Mouse (Mus musculus) erythroblast, embryonic 14.5 days (primary cell): ENCODE data around the gene Pik3r5. TPM values are rescaled to one million over a fixed set of nuclear protein-coding genes. Genes with fewer than 3 reads are reported as not detected.

ENCODE experiments used
- H3K27me3 ChIP-seq: 2 replicates; pipeline ENCODE4 v1.6.1; 2012; ENCODE audit warnings: inconsistent platforms; ENCODE audit not compliant: control insufficient read depth
- H3K36me3 ChIP-seq: 2 replicates; pipeline ENCODE4 v1.6.1; 2012; ENCODE audit warnings: mild to moderate bottlenecking, inconsistent platforms; ENCODE audit not compliant: control insufficient read depth
- H3K4me1 ChIP-seq: 2 replicates; pipeline ENCODE4 v1.6.1; 2012; ENCODE audit warnings: inconsistent platforms; ENCODE audit not compliant: control insufficient read depth
- H3K4me3 ChIP-seq: replicated peaks from 2 replicates; pipeline ENCODE3; 2012; ENCODE audit warnings: moderate library complexity, mild to moderate bottlenecking, inconsistent platforms
- H3K9me3 ChIP-seq: 2 replicates; pipeline ENCODE4 v1.6.1; 2012; ENCODE audit warnings: low read length, inconsistent platforms, mixed read lengths; ENCODE audit not compliant: control insufficient read depth
- GATA1 ChIP-seq: IDR thresholded peaks from 2 replicates; pipeline ENCODE4 v1.6.1; 2012; ENCODE audit warnings: low read length, inconsistent platforms, mixed read lengths
- TAL1 ChIP-seq: IDR thresholded peaks from 3 replicates; pipeline ENCODE4 v1.6.1; 2012; ENCODE audit warnings: low read length, inconsistent platforms, mixed read lengths
- polyA plus RNA-seq: library from polyadenylated mRNA; stranded (reverse); fragments of >175 nt; gene quantifications from 2 replicates; pipeline ENCODE4 v1.2.3, GENCODE M21; 2012

Gene Pik3r5
- polyA plus RNA-seq, 1 experiment = 0.04 TPM

DNA sequence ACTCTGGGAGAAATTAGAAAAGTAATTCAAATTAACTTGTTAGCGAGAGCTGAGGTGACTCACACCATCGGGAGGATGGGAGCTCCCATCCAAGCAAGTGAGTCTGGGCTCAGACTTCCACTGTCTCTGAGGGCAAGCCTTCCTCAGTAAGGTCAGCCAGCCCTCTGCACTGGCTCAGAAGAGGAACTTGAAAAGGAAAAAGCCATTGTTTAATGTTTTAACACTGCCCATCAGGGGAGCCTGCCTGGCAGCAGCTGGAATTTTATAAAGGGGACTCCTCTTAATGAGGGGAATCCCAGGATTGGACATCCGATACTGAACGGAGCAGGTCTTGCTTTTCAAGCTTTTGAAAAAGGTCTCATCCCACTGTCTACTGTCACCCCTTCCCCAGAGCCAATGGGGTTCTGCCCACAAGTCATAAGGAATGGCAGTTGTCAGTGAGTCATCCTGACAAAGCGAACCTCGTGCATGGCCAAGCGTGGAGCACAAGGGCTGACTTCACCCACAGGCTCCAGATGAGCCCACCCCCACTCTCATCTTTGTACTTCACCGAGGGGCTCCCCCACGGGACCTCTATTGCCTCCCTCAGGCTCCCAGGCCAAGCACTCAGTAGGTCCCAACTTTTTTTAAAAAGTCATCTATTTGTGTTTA lies 36.2 kb downstream of the Pik3r5 start:
- Histone ChIP-seq H3K36me3 (no peaks in the 10 kb centered on the region), H3K4me1 (peaks cover 6% of the 10 kb centered on the region), H3K4me3 (no peak overlapping the region), H3K9me3 (no peaks in the 10 kb centered on the region), H3K27me3 (no peaks in the 10 kb centered on the region)
- TF ChIP-seq GATA1 (no peak), TAL1 (no peak)

DNA sequence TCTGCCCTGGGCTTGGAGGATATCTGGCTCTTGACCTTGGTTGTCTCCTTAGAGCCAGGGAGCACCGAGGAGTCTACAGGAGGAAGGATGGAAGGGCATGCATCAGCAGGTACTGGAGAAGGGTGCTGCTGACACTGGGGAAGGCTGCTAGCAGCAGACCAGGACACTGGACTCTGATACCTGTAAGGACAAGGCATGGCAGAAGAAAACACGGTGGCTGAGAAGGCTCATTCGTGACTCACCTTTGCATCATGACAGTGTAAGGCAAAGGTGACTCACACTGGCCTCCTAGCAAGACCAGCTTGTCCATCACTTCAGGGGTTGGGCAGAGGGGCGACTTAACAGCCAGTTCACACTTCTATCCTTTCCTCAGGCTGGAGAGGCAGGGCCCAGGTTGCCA lies 37.0 kb downstream of the Pik3r5 start:
- no peak overlapping the region for H3K4me3 ChIP-seq
- TF ChIP-seq GATA1 = no peak
- no peak for TF ChIP-seq TAL1
- H3K27me3 ChIP-seq = no peaks in the 10 kb centered on the region
- H3K36me3 ChIP-seq = no peaks in the 10 kb centered on the region
- no peaks in the 10 kb centered on the region for H3K9me3 ChIP-seq
- H3K4me1 ChIP-seq = peaks cover 6% of the 10 kb centered on the region

DNA sequence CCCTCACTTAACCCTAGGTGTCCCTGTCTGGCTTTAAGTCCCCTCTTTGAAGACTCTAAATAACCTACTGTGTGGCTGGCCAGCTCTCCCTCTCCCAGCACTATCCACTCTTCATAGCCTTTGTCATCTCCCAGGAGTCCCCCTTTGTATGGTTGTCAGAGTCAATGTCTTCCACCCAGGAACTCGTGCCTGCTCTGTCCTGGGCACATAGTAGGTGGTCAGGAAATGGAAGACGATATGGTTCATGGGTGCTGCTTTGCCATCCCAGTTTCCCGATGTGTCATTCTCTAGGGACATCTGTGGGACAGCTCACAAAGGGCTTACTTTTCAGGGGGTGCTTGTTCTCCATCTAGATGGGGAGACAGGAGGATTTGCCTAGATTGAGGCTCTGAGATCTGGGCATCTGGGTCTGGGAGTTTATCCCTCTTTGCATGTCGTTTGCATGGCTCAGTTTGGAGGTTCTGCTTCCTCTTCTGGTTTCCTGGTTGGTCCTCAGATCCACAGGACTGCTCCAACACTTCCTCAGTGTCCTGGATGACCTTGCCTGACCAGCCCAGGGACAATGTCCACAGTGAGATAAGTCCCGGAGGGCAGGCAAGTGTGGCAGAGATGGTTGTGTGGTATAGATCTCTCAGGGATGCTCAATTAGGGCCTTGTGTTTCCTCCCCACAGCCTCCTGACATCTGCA lies 40.4 kb downstream of the Pik3r5 start:
- H3K36me3 ChIP-seq = no peaks in the 10 kb centered on the region
- H3K4me1 ChIP-seq = peaks cover 6% of the 10 kb centered on the region
- no peaks in the 10 kb centered on the region for H3K27me3 ChIP-seq
- no peak overlapping the region for H3K4me3 ChIP-seq
- no peaks in the 10 kb centered on the region for H3K9me3 ChIP-seq
- TF ChIP-seq GATA1 = no peak
- no peak for TF ChIP-seq TAL1

DNA sequence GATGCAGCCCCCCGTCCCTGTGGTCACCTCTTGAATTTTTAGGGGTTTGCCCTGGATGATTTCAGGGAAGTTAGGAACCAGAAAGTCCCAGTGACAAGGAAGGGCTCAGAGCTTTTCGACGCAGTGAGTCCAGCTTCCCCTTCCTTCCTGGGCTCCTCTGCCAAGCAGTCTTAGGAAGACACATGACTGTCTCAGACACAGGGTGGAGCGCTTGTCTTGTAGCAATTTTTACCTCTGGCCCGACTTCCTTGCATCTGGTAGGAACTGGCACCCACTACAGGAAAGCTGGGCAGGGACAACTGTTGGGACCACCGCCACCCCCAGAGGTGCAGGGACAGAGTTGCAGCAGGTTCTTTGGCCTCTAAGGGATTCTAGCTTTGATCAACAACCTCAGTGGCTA lies 42.7 kb downstream of the Pik3r5 start:
- no peak for TF ChIP-seq GATA1
- no peak for TF ChIP-seq TAL1
- Histone ChIP-seq H3K36me3 (no peaks in the 10 kb centered on the region), H3K9me3 (no peaks in the 10 kb centered on the region), H3K4me1 (peaks cover 2% of the 10 kb centered on the region), H3K4me3 (no peak overlapping the region), H3K27me3 (no peaks in the 10 kb centered on the region)

DNA sequence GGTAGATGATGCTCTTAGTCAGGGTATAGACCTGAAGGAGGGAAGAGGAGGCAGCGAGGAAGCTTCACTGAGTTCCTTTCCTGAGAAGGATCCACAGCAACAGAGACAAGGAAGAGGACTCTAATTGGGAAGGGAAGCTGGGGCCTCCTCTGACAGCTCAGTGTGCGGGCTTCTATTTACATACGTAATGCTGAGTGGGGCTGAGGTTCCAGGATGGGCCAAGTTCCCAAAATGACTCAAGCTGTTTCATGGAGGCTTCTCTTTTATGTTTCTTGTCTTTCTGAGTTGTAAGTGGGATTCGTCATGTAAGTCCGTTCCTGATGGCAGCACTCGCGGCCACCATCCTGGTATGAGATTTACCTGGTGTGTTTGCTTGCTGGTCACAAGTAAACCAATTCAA lies 43.8 kb downstream of the Pik3r5 start:
- Histone ChIP-seq H3K9me3 (no peaks in the 10 kb centered on the region), H3K27me3 (no peaks in the 10 kb centered on the region), H3K4me3 (no peak overlapping the region), H3K4me1 (no peaks in the 10 kb centered on the region), H3K36me3 (no peaks in the 10 kb centered on the region)
- TF ChIP-seq GATA1 = no peak
- TF ChIP-seq TAL1 = no peak

DNA sequence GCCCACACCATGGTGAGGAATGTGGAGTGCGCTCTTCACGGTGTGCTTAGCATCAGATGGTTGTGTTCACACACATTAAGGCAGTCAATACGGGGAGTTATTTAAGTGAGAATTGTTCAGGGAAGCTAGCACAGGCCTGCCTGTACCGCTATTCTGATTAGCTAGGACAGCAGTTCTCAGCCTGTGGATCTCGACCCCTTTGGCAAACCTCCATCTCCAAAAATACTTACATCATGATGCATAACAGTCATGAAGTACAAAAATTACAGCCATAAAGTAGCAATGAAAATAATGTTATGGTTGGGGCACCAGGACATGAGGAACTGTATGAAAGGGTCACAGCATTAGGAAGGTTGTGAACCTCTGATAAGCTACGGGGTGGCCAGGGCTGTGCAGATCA lies 45.7 kb downstream of the Pik3r5 start:
- no peak overlapping the region for H3K4me3 ChIP-seq
- TF ChIP-seq TAL1 = no peak
- no peaks in the 10 kb centered on the region for H3K36me3 ChIP-seq
- no peaks in the 10 kb centered on the region for H3K4me1 ChIP-seq
- H3K27me3 ChIP-seq = no peaks in the 10 kb centered on the region
- no peaks in the 10 kb centered on the region for H3K9me3 ChIP-seq

DNA sequence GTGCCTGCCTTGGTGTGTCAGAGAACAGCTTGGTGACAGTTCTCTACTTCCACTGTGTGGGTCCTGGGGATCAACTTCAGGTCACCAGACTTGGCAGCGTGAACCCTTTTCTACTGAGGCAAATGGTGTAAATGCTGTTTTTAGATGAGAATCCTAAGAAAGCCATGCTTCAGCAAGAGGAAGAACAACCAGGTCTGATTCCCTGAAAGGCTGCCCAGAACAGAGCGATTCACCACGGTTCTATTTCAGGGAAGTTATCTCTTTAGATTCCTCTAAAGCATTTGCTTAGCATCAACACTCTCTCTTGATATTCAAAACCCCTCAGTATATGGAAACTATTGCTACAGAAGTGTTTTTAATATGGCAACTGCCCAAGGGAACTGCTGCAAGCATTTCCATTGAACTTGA lies 46.7 kb downstream of the Pik3r5 start:
- H3K27me3 ChIP-seq = no peaks in the 10 kb centered on the region
- no peak overlapping the region for H3K4me3 ChIP-seq
- H3K36me3 ChIP-seq = no peaks in the 10 kb centered on the region
- TF ChIP-seq TAL1 (no peak), GATA1 (no peak)
- H3K9me3 ChIP-seq = no peaks in the 10 kb centered on the region
- H3K4me1 ChIP-seq = no peaks in the 10 kb centered on the region

DNA sequence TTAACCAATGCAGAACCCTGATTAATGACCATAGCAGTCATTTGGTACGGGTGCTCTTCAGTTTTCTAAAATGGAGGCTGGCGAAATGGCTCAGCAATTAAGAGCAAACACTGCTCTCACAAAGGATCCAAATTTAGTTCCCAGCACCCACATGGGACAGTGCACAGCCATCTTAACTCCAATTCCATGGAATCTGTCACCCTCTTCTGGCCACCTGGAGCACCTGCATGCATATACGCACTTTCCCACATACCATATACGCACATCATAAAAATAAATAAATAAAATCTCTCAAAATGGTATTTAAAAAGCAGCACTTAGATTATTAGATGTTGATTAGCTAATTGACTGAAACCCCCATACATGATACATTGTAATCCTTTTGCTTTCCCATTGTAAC lies 48.7 kb downstream of the Pik3r5 start:
- Histone ChIP-seq H3K9me3 (no peaks in the 10 kb centered on the region), H3K4me1 (peaks cover 3% of the 10 kb centered on the region; the same call in 1 of the 2 replicates), H3K4me3 (no peak overlapping the region), H3K36me3 (no peaks in the 10 kb centered on the region), H3K27me3 (no peaks in the 10 kb centered on the region)
- no peak for TF ChIP-seq TAL1
- no peak for TF ChIP-seq GATA1

DNA sequence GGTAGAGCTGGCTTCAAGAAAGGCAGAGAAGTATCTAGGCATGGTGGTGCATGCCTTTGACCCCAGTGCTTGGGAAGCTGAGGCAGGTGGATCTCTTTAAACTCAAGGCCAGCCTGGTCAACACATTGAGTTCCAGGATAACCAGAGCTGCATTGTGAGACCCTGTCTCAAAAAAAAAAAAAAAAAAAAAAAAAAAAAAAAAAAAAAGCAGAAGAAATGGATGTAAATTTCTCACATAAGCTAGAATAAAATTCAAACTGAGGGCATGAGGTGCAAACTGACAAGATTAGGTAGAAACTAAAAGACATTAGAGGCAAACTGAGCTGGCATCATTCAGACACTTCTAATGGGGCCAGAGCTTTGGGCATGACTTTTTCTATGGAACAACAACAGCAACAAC lies 50.1 kb downstream of the Pik3r5 start:
- Histone ChIP-seq H3K36me3 (no peaks in the 10 kb centered on the region), H3K27me3 (no peaks in the 10 kb centered on the region), H3K4me3 (no peak overlapping the region), H3K9me3 (no peaks in the 10 kb centered on the region), H3K4me1 (peaks cover 3% of the 10 kb centered on the region; the same call in 1 of the 2 replicates)
- TF ChIP-seq GATA1 (no peak), TAL1 (no peak)
